Mouse (Mus musculus) neutrophil, adult 59 days (primary cell): ENCODE measurements around the gene AC192777.2. TPM values are rescaled to one million over a fixed set of nuclear protein-coding genes. Genes with fewer than 3 reads are reported as not detected.

Experiments
- total RNA-seq, 2 experiments: library from RNA; stranded (reverse); gene quantifications; 1 replicate in 1 of 2; 2 replicates in 1 of 2; pipeline ENCODE4 v1.2.4; 2023

The AC192777.2 gene
- not detected for total RNA-seq

GRCm38 (mm10) chr17:40095150-40095549, at the start of gene AC192777.2:
TSS of gene AC192777.2 (plus strand) at chr17:40095450.

Other genes starting within 250 kb of the AC192777.2 start
- gene Esp38, start 144.9 kb upstream of the AC192777.2 start, total RNA-seq = not detected
- gene Pgk2, start 113.2 kb downstream of the AC192777.2 start, total RNA-seq = not detected
- gene Crisp3, start 146.8 kb downstream of the AC192777.2 start, total RNA-seq = not detected
- gene Crisp1, start 223.8 kb downstream of the AC192777.2 start, total RNA-seq = not detected